Mouse (Mus musculus) Patski (cell line): ENCODE data around the gene Hypk. TPM values are rescaled to one million over a fixed set of nuclear protein-coding genes. Genes with fewer than 3 reads are reported as not detected.

Experiments used
- ATAC-seq: fragments of 100-300 bp; one replicate; pipeline ENCODE4 v1.8.0; 2021
- CTCF ChIA-PET: fragments of 350-600 bp; sonication (Branson Sonifier 250); formaldehyde crosslinking; loops from one replicate; lab custom pipeline; 2022; ENCODE audit warnings: inconsistent platforms; lab: Charles Lee
- POLR2A ChIA-PET: fragments of 350-600 bp; sonication (Branson Sonifier 250); formaldehyde crosslinking; loops from one replicate; lab custom pipeline; 2022; ENCODE audit warnings: antibody characterized with exemption, inconsistent platforms; lab: Charles Lee
- DNase-seq: peaks from one replicate; pipeline ENCODE4 v3.0.0-alpha.2; 2011; ENCODE audit warnings: low read depth, low spot score
- H3K27me3 ChIP-seq: fragments of 371-371 bp; one replicate; pipeline ENCODE4 v1.5.1; 2021
- CTCF ChIP-seq: fragments of 100-300 bp; IDR thresholded peaks from one replicate; pipeline ENCODE4 v1.5.1; 2021
- in situ Hi-C: fragments of 300-500 bp; cut with MboI; formaldehyde crosslinking; loops from 3 replicates; pipeline ENCODE4 v1.11.1; 2018; ENCODE audit warnings: low pct_unique_long_range_greater_than_20kb, mixed read lengths
- polyA plus RNA-seq: library from polyadenylated mRNA; unstranded; gene quantifications from one replicate; pipeline ENCODE4 v1.2.3, GENCODE M21; 2021

Gene Hypk
- polyA plus RNA-seq, 1 experiment from 2014 or later, result 11.3 TPM

DNA sequence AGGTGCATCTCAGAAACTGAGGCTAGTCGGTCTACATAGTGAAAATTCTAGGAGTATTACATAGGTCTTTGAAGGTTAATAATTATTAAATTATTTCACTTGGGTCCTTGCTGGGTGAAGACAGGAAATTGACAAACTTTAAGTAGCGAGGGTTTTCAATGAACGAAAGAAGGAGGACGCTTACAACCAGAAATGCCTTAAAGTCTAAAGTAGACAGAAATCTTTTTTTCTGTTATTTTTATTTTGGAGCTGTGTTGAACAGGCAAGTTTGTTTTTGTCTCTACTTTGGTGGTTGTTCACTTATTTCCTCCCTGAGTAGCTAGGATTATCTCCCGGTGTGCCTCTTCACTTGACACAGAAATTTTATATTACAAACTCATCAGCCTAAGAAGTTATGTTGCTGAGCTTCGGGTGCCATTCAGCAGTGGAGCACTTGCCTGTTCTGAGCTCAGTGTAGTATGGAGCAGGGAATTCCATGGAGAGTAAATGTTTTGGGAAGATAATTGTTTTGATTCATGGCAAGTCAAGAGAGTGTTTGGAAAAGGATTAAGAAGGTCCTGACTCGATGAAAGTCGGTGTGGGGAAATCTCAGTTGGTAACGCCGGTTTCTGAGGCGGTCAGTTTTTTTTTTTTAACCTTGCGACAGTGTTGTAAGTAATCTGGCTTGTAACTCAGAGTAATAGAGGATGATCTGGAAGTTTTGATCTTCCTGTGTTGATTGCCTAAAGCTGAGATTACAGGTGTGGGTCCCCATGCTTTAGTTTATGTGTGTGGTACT is 54.3 kb downstream of the Hypk start:
- H3K27me3 ChIP-seq, result no peaks in the 10 kb centered on the region
- in situ Hi-C loops, result no loop called here
- ChIA-PET CTCF (no interaction called here), POLR2A (interaction anchor here (0.6 kb wide), 1 partner anchor 35 kb away, joined by 4 read pairs; no protein-coding TSS in a partner anchor)
- ATAC-seq (no peak), DNase-seq (no peak)
- TF ChIP-seq CTCF, result no peak

DNA sequence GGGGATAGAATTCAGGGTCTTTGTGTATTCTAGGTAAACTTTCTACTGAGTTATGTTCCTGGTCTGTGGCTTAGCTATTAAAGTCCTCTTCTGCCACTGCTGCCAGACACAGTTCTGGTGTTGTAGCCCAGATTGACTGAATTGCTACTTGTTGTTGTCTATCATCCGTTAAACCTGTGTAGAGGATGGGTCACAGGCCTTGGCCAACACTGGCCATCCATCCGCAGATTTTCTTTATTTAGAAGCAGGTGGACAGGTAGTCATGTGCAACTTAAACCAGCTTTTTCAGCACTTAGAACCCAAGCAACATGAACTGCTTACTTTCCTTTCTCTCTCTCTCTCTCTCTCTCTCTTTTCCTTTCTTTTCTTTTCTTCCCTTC is 54.9 kb downstream of the Hypk start:
- POLR2A ChIA-PET, result no interaction called here
- ATAC-seq (no peak), DNase-seq (no peak)
- in situ Hi-C loops, result no loop called here
- TF ChIP-seq CTCF, result no peak
- CTCF ChIA-PET, result no interaction called here
- no peaks in the 10 kb centered on the region for H3K27me3 ChIP-seq

Other genes with a start within 250 kb of the Hypk start
- 58.4 TPM for gene Trp53bp1, start 181.9 kb upstream of the Hypk start, polyA plus RNA-seq
- gene Map1a, start 163.7 kb upstream of the Hypk start, polyA plus RNA-seq, result 1.4 TPM
- 48.5 TPM for gene Ppip5k1, start 97.9 kb upstream of the Hypk start, polyA plus RNA-seq
- gene Ckmt1, start 95.6 kb upstream of the Hypk start, polyA plus RNA-seq, result 3.1 TPM
- not detected for gene Strc, start 66.1 kb upstream of the Hypk start, polyA plus RNA-seq
- gene Pdia3, start 39.5 kb upstream of the Hypk start, polyA plus RNA-seq, result 942 TPM
- gene Catsper2, start 39.5 kb upstream of the Hypk start, polyA plus RNA-seq, result 2.2 TPM
- 1.6 TPM for gene Ell3, start 9.0 kb upstream of the Hypk start, polyA plus RNA-seq
- 667 TPM for gene Serf2, start 4.1 kb upstream of the Hypk start, polyA plus RNA-seq
- gene Serinc4, start 3.5 kb downstream of the Hypk start, polyA plus RNA-seq, result 0.68 TPM
- 35.3 TPM for gene Mfap1b, start 20.8 kb downstream of the Hypk start, polyA plus RNA-seq
- gene Mfap1a, start 53.4 kb downstream of the Hypk start, polyA plus RNA-seq, result 31.4 TPM
- gene Wdr76, start 53.4 kb downstream of the Hypk start, polyA plus RNA-seq, result 9.1 TPM